Mouse (Mus musculus) embryonic fibroblast, embryonic 13.5 days (primary cell): Measurements from ENCODE around the gene Luc7l3.

Experiments used
- CTCF ChIP-seq: IDR thresholded peaks from 2 replicates; pipeline ENCODE4 v1.5.1; 2011; ENCODE audit warnings: mild to moderate bottlenecking, control low read depth, low read length, moderate library complexity, borderline replicate concordance; ENCODE audit not compliant: insufficient read depth
- POLR2A ChIP-seq: IDR thresholded peaks from 2 replicates; pipeline ENCODE4 v1.6.1; 2011; ENCODE audit warnings: low read depth, mild to moderate bottlenecking, control low read depth, low read length, moderate library complexity

DNA sequence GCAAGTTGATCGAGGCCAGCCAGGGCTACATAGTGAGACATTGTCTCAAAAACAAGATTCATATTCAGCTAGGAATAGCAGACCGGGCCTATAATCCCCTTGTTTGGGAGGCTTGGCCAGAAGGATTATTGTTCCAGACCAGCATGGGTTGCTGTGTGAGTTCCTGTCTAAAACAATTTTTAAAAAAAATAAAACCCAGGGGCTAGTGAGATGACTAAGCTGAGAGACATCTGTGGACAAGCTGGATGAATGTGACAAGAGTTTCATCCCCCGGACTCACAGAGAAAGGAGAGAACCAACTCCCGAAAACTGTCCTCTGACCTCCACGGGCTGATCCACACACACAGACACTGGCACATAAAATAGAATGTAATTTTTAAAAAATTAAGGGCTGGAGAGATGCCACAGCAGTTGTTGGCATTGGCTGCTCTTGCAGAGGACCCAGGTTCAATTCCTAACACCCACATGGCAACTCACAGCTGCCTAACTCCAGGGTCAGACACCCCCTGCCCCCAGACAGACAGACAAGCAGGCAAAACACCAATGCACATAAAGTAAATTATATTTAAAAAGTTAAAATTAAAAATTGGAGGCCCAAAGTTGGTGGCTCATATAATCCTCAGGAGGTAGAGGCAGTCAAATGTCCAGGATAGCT is 1.6 kb upstream of the Luc7l3 start:
- TF ChIP-seq CTCF (no peak), POLR2A (no peak)
